Mouse (Mus musculus): ENCODE data around the gene 4930404N11Rik.

4930404N11Rik gene

DNA sequence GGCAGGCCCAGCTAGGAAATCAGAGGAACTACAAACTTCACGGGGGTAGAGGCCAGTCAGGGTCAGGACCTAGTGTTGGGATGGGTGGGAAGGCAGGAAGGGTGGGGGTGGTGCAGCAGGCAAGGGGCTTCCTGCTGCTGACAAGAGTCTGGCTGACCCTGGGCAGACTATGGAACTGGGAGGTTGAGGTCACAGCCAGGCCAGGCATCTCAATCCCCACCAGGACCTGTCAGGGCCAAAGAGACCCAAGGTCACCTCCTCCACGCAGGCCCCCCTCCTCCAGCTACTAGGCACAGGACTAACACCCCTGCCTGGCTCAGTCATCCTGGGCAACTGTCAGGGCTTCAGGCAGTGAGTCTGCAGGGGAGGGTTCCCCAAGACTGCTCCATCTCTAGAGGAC lies 37.7 kb downstream of the 4930404N11Rik start:
- DNase-seq: no peak

DNA sequence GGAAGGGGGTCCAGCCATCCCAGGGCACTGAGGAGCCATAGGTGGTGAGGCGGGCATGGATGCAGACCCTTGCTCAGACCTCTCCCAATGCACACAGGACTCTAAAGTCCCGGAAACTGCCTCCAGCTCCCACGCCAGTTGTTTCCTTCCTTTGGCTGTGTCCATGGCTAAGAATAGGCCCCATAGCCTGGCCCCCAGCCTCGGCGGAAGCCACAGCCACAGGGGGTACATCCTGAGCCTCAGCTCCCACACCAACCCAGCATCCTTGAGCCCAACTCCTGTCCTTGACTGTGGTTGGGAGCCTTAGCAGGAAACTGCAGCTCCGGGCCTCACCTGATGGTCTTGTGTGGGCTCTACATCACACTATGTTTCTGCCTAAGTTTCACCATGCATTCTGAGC lies 38.8 kb downstream of the 4930404N11Rik start:
- no peak for DNase-seq

DNA sequence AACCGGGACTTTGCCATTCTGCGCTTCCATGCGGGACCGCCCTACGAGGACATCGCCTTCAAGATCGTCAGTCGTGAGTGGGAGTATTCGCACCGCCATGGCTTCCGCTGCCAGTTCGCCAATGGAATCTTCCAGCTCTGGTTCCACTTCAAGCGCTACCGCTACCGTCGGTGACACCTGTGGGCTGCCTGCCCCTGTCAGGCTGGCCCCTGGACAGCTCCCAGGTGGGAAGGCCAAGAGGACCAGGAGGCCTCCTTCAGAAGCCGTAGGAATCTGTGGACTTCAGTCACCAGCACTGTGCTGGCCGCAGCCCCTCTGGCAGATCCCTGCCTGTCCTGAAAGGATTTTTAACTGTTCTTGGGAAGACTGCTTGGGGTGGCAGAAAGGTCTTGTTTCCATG lies 39.8 kb downstream of the 4930404N11Rik start:
- DNase-seq: no peak

DNA sequence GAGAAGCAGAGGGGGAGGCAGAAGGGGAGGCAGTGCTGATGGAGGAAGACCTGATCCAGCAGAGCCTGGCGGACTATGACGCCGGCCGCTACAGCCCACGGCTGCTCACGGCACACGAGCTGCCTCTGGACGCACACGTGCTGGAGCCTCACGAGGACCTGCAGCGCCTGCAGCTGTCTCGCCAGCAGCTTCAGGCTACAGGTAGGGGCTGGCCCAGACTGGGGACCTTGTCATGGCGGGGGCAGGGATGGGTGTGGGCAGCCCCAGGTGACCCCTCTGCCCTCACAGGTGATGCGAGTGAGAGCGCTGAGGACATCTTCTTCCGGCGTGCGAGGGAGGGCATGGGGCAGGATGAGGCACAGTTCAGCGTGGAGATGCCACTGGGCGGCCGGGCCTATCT lies 40.4 kb downstream of the 4930404N11Rik start:
- peak; percentile 24 for DNase-seq

DNA sequence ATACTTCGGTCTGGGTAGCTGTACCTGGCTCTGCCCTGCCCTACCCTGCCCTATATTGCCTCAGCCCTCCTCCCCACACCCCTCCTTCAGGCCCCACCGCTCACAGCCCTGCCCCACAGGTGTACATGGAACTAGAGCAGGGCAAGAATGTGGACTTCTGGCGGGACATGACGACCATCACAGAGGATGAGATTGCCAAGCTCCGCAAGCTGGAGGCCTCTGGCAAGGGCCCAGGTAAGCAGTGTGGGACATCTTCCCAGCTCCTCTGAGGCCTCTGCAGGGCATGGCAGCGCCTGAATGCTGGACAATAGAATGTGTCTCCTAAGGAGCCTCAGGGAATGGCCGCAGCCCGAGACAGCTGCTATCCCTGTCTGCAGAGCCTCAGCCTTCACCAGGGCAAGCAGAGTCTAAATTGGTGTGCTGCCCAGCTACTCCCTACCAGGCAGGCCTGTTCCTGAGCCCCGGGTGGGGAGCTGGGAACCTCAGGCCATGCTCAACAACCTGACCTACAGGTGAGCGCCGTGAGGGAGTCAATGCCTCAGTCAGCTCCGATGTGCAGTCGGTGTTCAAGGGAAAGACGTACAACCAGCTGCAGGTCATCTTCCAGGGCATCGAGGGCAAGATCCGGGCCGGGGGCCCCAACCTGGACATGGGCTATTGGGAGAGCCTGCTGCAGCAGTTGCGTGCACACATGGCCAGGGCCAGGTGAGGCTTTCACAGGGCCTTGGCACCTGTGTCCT lies 41.7 kb downstream of the 4930404N11Rik start:
- DNase-seq: peak; percentile 48

DNA sequence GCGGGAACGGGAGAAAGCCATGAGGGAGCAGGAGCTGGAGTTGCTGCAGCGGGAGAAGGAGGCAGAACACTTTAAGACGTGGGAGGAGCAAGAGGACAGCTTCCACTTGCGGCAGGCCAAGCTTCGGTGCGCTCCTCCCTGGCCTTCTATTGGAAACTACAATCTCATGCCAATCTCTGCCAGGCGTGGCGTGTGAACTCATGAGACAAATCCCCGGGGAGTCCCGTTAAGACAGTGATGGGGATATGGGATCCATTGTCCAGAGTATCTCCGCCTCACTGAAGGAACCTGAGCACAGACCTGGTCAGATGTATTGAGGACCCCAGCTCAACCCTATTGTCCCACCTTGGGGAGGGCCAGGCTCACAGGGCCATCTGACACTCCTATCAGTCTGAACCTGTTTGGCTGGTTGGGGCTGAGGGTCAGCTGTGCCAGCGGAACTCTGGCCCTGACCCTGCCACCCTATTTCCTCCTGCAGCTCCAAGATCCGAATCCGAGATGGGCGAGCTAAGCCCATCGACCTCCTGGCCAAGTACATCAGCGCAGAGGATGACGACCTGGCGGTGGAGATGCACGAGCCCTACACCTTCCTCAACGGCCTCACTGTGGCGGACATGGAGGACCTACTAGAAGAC lies 42.4 kb downstream of the 4930404N11Rik start:
- peak; percentile 54 for DNase-seq

DNA sequence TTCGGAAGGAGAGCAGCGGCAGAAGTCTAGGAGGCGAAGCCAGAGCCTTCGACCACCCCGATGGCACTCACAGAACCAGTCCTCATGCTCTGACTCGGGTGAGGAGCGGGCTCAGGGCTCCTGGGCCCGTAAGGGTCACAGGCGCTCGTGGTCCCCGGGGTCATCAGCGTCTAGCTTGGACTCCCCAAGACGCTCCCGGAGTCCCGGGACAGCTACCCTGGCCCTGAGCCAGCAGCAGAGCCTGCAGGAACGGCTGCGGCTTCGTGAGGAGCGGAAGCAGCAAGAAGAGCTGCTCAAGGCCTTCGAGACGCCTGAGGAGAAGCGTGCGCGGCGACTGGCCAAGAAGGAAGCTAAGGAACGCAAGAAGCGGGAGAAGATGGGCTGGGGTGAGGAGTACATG lies 43.2 kb downstream of the 4930404N11Rik start:
- DNase-seq: peak; percentile 69

DNA sequence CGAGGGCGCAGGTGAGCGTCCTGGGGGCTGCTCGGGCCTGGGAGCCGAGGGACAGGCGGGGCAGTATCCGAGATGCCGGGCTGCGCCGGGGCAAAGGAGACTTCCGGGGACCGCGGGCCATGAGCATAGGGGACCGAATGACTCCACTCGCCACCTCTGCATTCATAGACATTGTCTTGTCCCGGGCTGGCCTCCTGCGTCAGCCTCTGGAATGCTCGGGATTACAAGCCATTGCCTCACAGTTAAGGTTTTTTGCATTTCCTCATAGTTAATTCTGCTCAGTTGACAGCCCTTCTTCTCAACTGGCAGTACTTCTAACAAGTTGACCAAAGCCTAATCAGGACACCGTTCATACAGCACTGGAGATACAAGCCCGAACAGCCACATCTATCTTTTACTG lies 44.2 kb downstream of the 4930404N11Rik start:
- DNase-seq: peak; percentile 69

DNA sequence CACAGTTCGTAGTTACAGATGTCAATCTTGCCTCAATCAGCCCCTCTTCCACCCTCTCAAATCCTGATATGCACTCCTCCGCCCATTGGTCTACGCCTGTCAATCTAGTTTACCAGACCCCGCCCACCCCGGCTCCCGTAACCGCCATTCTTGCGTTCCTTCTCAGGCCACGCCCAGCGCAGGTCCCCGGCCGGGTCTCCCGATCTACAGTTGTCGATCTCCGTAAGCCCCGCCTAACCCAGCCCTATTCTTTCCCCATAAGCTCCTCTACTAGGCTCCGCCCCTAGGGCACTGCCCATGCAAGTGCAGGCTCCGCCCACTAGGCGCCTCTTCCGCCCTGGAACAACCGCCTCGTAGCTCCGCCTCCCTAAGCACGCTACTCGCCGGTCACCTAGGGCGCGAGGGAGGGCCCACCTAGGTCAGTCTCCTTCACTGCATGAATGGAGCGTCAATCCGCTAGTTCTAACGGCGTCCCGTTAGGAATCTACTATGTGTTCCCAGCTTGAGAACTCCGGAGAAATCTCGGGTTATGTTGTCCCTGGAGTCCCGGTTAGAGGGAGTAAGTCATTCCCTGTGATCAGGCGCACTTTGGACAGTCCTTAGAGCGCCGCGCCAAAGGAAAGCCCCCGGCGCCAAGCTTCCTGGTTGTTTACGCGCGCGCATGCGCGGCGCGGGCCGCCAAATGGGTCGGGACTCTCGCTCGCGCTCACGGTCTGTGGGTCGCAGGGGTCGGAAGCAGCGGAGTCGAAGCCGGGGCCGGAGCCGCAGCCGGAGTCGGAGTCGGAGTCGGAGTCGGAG lies 44.9 kb downstream of the 4930404N11Rik start, which contains the start of gene Cactin:
Gene Cactin, plus strand, starts transcription at position 554 of the 798 bp plus-strand sequence.
- DNase-seq: peak; percentile 100

DNA sequence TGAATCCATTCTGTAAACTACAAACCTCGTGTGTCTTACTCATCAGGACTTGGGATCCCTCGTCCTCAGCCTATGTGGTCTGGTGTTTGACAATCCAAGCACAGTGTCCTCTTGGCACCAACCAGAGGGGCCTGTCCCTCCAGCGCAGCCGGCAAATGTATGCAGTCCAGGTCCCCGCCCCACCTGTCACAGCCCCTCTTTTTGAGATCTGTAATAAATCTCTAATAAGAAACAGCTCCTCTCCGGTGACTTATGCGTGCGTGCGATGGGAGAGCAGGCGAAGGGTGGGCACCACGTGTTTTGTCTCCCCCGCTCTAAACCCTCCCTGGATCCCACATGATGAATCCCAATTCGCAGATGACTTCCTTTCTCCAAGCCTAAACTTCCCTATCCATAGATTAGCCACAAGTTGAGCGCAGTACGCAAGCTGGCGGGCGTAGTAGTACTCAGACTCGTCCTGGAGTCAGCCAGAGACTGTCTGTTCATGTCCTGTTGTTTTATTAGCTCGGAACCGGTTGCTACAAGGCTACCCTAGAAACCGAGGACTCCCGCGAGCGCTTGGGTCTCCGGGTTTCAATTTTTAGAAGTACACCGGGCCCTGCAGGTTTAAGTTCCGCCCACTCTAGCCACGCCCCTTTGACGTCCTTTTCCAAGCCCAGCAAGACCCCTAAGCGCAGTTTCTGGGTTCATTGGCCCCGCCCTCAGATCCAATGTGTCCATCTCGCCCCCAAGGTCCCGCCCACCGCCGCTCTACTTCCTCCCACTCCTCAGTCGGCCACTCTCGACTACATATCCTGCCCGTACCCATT lies 45.7 kb downstream of the 4930404N11Rik start:
- no peak for DNase-seq

DNA sequence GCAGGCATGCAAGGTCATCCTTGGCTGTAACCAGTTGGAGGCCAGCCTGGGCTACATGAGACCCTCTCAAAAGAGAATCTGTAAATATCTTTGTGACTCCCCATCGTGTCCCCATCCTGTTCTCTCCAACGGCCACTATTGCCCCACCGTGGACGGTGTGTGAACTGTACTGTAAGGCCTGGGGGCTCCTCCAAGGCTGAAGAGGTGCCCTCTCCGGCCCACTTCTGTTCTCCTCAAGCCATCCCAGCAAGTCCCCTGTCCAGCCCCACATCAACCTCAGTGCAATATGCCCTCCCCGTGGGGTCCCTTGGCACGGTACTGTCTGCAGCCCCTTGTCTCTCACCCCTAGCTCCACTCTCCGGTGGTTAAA lies 46.3 kb downstream of the 4930404N11Rik start:
- DNase-seq: no peak

DNA sequence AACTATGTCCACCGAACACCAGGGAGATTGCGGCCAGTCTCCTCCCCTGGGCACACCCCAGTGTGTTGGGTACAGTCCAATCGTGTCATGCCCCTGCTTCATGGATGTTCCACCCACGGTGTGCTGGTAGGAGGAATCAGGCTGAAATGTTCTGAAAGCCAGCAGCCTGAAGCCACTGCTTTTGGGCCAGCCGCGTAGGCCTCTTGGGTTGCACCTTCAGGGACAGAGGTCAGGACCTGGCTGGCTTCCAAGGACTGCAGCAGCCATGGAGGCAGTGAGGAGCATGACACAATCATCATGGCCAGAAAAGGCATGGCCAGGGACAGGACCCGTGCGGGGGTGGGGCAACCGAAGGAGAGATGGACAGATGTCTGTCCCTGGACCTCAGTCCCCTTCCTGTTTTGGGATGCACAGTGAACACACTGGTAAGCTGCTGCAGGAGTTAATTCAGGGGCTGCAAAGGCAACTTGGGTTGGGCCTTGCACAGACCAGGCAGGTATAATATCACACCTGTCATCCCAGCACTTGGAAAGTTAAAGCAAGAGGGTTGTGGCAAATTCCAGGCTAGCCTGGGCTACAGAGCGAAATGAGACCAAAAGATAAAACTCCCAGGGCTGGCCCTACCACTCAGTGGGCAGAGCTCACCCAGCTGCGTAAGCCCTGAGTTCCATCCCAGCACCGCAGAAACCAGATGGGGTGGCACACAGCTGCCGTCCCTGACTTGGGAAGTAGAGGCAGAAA lies 46.9 kb downstream of the 4930404N11Rik start:
- DNase-seq: peak; percentile 73

DNA sequence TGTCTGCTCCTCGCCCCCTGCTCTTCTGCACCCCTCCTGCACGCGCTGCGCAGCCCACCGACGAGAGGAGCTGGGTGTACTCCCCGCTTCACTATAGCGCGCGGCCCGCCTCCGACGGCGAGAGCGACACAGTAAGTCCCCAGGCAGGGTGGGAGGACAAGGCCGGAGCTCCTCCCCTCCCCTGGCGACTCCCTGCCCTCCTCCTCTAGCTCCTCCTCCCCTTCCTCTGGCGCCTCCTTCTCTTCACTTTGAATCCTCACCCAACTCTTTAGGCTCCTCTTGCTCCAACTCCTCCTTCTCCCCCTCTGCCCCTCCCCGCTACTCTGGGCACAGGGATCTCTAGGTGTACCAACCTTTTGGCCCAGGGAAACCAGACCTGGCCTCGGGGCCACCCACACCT lies 48.3 kb downstream of the 4930404N11Rik start:
- DNase-seq: no peak

DNA sequence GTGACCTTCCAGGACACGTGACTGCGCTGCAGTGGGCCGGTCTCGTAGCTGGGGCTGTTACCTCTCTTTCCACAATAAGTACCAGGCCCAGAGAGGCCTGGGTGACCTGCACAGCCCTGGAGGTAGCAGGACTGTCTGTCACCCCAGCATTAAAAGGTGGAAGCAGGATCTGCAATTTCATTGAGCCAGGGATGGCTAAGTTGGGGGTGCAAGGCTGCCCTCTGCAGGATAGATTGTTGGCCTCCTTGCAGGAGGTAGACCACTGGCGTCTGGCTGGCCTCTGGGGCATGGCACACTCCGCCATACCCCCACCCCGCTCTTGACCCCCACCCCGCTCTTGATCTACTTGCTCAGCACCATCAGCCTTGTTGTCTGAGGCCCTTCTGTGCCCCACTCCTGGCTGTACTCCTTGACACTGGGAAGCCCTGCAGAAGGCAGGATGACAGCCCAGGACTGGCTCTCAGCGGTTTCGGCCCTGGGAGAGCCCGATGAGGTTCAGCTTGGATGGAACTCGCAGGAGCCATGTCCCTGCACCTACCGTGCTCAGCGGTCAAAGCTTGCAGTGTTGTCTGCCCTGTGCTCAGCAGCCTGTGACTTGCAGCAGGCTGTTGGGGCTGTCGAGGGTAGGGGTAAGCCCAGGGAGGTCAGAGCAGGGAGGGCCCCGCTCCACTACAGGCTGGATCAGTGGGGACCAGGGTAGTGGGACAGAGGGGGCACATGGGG lies 49.1 kb downstream of the 4930404N11Rik start:
- peak; percentile 59 for DNase-seq

DNA sequence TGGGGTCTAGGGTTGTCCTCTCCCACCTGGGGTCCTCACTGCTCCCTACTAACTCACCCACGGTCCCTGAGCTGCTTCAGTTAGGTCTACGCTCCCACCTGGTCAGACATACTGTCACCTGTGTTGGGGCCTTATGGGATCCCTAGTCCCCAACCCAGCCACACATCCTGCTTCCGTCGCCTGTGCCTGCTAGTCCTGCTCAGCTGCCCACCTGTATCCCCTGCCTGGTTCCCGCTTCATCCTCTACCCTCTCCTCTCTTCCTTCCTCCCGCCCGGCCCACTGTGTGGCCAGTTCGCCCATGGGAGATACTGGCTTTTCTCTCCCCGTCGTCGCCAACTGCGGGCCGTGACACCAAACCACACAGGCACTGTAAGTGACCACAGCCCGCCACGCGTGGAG lies 50.0 kb downstream of the 4930404N11Rik start:
- DNase-seq: peak; percentile 38

DNA sequence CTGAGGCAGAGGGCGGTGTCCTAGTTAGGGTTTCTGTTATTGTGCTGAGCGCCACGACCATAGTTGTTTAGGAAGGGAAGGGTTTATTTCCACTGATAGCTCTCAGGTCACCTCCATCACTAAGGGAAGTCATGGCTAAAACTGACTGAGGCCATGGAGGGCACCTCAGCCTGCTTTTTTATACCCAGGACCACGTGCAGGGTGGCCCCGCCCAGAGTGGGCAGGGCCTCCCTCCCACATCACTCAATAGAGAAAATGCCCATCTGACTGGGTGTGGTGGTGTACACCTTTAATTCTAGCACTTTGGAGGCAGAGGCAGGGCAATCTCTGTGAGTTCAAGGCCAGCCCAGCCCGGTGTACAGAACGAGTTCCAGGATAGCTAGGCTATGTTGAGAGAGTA lies 51.4 kb downstream of the 4930404N11Rik start:
- DNase-seq: peak; percentile 34

DNA sequence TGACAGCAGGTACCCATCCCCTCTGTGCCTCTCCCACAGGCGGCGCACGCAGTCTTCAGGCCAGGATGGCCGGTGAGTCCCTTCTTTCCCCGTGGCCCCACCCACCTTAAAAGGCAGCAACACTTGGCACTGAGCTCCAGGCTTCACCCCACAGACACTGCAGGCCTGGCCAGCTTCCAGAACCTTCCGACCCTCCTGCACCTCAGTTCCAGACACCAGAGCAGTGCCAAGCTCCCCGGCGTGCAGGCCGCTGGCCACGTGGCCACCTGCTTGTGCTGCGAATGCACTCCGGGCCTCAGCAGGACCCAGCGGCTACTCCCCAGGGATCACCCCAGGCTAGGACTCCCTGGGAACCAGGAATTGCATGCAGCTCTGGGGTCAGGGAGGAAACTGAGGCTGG lies 52.0 kb downstream of the 4930404N11Rik start:
- peak; percentile 32 for DNase-seq
